Mouse (Mus musculus): ENCODE measurements around the gene Ifi47. TPM values are rescaled to one million over a fixed set of nuclear protein-coding genes. Genes with fewer than 3 reads are reported as not detected.

Gene Ifi47
- total RNA-seq, 1 experiment, result 0.22 TPM

DNA sequence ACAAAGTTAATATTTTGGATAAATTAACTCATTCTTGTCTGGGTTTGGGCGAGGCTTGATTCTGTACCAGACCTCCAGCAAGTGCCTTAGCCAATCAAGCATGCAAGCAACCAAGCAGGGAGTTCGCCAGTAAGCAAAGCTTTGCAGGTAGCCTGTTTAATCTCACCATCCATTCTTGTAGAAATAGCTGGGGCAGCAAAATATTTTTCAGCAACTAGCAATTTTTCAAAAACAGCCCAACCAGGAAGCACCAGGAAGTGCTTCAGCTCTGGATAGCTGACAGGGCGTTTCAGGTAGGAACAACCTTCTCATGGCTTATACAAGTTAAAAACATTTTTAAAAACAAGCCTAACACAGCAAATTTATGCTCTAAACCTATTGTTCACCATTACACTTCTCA, 5.5 kb downstream of the Ifi47 start:
- Histone ChIP-seq H3K4me1 (ENCODE audit: control insufficient read depth in 2 of 2, insufficient read depth in 2 of 2, low read length in 2 of 2, poor library complexity in 1 of 2) (no peaks in the 10 kb centered on the region), H3K36me3 (ENCODE audit: control insufficient read depth, insufficient read depth, low read length, poor library complexity, severe bottlenecking) (no peaks in the 10 kb centered on the region), H3K27ac (ENCODE audit: insufficient read depth, low read depth, low read length, poor library complexity, severe bottlenecking) (no peak overlapping the region), H3K9ac (ENCODE audit: insufficient read depth, low read depth, low read length, poor library complexity, severe bottlenecking) (no peak overlapping the region), H3K4me3 (ENCODE audit: insufficient read depth in 1 of 2, low read depth in 1 of 2, low read length in 2 of 2, poor library complexity in 1 of 2, severe bottlenecking in 1 of 2) (no peak overlapping the region), H3K9me3 (ENCODE audit: control insufficient read depth, insufficient read depth, low read depth, low read length) (no peaks in the 10 kb centered on the region)
- no peak for DNase-seq (ENCODE audit: low read depth, low spot score)
- in situ Hi-C loops (cut with MboI; ENCODE audit: low sequenced_read_pairs in 2 of 2, unreplicated experiment in 2 of 2), result no loop called here
- TF ChIP-seq CHD2 (IDR thresholded peaks at IDR 0.05; ENCODE audit: low read depth, low read length), result no peak
- no peak for TF ChIP-seq ZC3H11A (IDR thresholded peaks at IDR 0.05; ENCODE audit: borderline replicate concordance, low read depth, low read length)
- TF ChIP-seq HCFC1 (IDR thresholded peaks at IDR 0.05; ENCODE audit: borderline replicate concordance, insufficient read depth, low read length), result no peak
- no peak for TF ChIP-seq MAFK (IDR thresholded peaks at IDR 0.05; ENCODE audit: insufficient read depth, low read depth, low read length)
- TF ChIP-seq ZNF384 (IDR thresholded peaks at IDR 0.05; ENCODE audit: low read depth, low read length), result no peak

DNA sequence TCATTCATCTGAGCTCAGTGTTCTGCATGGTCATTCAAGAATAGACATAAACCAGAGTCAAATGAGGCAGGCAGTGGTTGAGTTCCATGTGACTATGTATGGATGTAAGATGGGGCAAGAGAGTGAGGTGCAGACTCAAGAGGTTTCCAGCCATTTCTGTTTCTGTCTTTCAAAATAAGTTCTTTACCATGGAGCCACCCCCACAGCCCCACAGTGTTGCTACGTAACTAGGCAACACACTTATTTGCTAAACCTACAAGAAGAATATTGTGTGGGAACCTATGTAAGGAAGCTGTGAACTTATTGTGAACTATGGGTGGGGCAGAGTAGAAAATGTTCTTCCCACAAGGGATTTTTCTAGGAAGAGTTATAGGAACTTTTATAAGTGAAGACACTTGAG, 6.8 kb downstream of the Ifi47 start:
- Histone ChIP-seq H3K4me1 (ENCODE audit: control insufficient read depth in 2 of 2, insufficient read depth in 2 of 2, low read length in 2 of 2, poor library complexity in 1 of 2) (peaks cover 0 to 3% of the 10 kb centered on the region in 2 experiments; a peak in 1 of 4 replicates), H3K9me3 (ENCODE audit: control insufficient read depth, insufficient read depth, low read depth, low read length) (no peaks in the 10 kb centered on the region), H3K36me3 (ENCODE audit: control insufficient read depth, insufficient read depth, low read length, poor library complexity, severe bottlenecking) (no peaks in the 10 kb centered on the region), H3K4me3 (ENCODE audit: insufficient read depth in 1 of 2, low read depth in 1 of 2, low read length in 2 of 2, poor library complexity in 1 of 2, severe bottlenecking in 1 of 2) (no peak overlapping the region), H3K27ac (ENCODE audit: insufficient read depth, low read depth, low read length, poor library complexity, severe bottlenecking) (no peak overlapping the region), H3K9ac (ENCODE audit: insufficient read depth, low read depth, low read length, poor library complexity, severe bottlenecking) (no peak overlapping the region)
- no peak for DNase-seq (ENCODE audit: low read depth, low spot score)
- in situ Hi-C loops (cut with MboI; ENCODE audit: low sequenced_read_pairs in 2 of 2, unreplicated experiment in 2 of 2), result no loop called here
- no peak for TF ChIP-seq CHD2 (IDR thresholded peaks at IDR 0.05; ENCODE audit: low read depth, low read length)
- no peak for TF ChIP-seq ZNF384 (IDR thresholded peaks at IDR 0.05; ENCODE audit: low read depth, low read length)
- no peak for TF ChIP-seq MAFK (IDR thresholded peaks at IDR 0.05; ENCODE audit: insufficient read depth, low read depth, low read length)
- no peak for TF ChIP-seq HCFC1 (IDR thresholded peaks at IDR 0.05; ENCODE audit: borderline replicate concordance, insufficient read depth, low read length)
- TF ChIP-seq ZC3H11A (IDR thresholded peaks at IDR 0.05; ENCODE audit: borderline replicate concordance, low read depth, low read length), result no peak

DNA sequence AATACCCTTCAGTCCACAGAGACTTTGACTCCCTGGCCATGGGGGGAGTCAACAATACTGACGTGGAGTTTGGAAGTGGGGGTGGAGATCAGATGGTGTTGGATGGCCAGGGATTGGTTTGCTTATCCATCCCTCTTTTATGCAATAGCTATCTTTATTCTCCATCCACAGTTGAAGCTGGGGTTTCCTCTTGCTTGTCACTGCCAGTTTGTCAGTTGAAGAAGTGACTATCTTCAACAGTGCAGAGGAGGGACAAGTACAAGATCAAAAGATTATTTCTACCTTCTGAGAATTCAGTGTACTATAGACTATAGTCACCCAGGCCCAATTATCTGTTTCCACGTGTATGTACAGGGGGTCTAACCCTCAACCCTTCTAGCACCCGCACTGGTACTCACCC, 7.4 kb downstream of the Ifi47 start:
- Histone ChIP-seq H3K4me3 (ENCODE audit: insufficient read depth in 1 of 2, low read depth in 1 of 2, low read length in 2 of 2, poor library complexity in 1 of 2, severe bottlenecking in 1 of 2) (no peak overlapping the region), H3K36me3 (ENCODE audit: control insufficient read depth, insufficient read depth, low read length, poor library complexity, severe bottlenecking) (no peaks in the 10 kb centered on the region), H3K27ac (ENCODE audit: insufficient read depth, low read depth, low read length, poor library complexity, severe bottlenecking) (no peak overlapping the region), H3K4me1 (ENCODE audit: control insufficient read depth in 2 of 2, insufficient read depth in 2 of 2, low read length in 2 of 2, poor library complexity in 1 of 2) (peaks cover 0 to 3% of the 10 kb centered on the region in 2 experiments; a peak in 1 of 4 replicates), H3K9me3 (ENCODE audit: control insufficient read depth, insufficient read depth, low read depth, low read length) (no peaks in the 10 kb centered on the region), H3K9ac (ENCODE audit: insufficient read depth, low read depth, low read length, poor library complexity, severe bottlenecking) (no peak overlapping the region)
- no peak for TF ChIP-seq ZNF384 (IDR thresholded peaks at IDR 0.05; ENCODE audit: low read depth, low read length)
- TF ChIP-seq MAFK (IDR thresholded peaks at IDR 0.05; ENCODE audit: insufficient read depth, low read depth, low read length), result no peak
- no peak for TF ChIP-seq HCFC1 (IDR thresholded peaks at IDR 0.05; ENCODE audit: borderline replicate concordance, insufficient read depth, low read length)
- no peak for TF ChIP-seq ZC3H11A (IDR thresholded peaks at IDR 0.05; ENCODE audit: borderline replicate concordance, low read depth, low read length)
- no peak for TF ChIP-seq CHD2 (IDR thresholded peaks at IDR 0.05; ENCODE audit: low read depth, low read length)
- DNase-seq (ENCODE audit: low read depth, low spot score), result no peak
- in situ Hi-C loops (cut with MboI; ENCODE audit: low sequenced_read_pairs in 2 of 2, unreplicated experiment in 2 of 2), result no loop called here

DNA sequence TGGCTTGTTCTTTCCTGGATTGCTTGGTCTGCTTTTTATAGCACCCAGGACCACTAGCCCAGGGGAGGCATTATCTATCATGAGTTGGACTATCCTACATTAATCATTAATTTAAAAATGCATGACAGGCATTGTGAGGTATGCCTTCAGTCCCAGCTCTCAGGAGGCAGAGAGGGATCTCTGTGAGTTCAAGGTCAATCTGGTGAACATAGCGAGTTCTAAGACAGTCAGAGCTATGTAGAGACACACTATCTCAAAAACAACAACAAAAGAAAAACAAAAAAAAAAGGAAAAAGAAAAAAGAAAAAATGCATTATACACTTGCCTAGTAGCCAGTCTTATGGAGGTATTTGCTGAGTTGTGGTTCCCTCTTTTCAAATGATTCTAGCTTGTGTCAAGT, 8.0 kb downstream of the Ifi47 start:
- Histone ChIP-seq H3K27ac (ENCODE audit: insufficient read depth, low read depth, low read length, poor library complexity, severe bottlenecking) (no peak overlapping the region), H3K9ac (ENCODE audit: insufficient read depth, low read depth, low read length, poor library complexity, severe bottlenecking) (no peak overlapping the region)

DNA sequence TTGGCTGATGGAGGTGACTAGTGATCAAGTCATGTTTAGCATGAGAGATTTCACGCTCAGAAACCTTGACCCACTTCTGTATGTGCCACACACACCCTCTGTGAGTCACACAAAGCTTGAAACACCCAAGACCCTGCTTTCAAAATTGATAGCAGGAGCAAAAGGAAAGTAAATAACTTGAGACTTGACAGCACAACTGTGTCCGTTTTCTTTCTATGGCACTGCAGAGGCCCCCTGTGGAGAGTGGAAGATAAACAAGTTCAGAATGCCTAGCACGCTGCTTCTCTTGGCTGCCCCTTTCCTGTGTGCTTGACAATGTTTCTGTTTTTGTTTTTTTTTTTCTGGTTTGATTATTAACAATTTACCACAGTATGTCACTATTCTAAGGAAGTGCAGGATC, 8.5 kb downstream of the Ifi47 start:
- no peak overlapping the region for H3K4me3 ChIP-seq (ENCODE audit: insufficient read depth in 1 of 2, low read depth in 1 of 2, low read length in 2 of 2, poor library complexity in 1 of 2, severe bottlenecking in 1 of 2)
- in situ Hi-C loops (cut with MboI; ENCODE audit: low sequenced_read_pairs in 2 of 2, unreplicated experiment in 2 of 2), result no loop called here
- no peak for TF ChIP-seq CHD2 (IDR thresholded peaks at IDR 0.05; ENCODE audit: low read depth, low read length)
- no peak for TF ChIP-seq ZNF384 (IDR thresholded peaks at IDR 0.05; ENCODE audit: low read depth, low read length)
- TF ChIP-seq ZC3H11A (IDR thresholded peaks at IDR 0.05; ENCODE audit: borderline replicate concordance, low read depth, low read length), result no peak
- TF ChIP-seq HCFC1 (IDR thresholded peaks at IDR 0.05; ENCODE audit: borderline replicate concordance, insufficient read depth, low read length), result no peak
- TF ChIP-seq MAFK (IDR thresholded peaks at IDR 0.05; ENCODE audit: insufficient read depth, low read depth, low read length), result no peak

More for the DNA sequence above, 8.0 kb downstream of the Ifi47 start:
- Histone ChIP-seq H3K9me3 (ENCODE audit: control insufficient read depth, insufficient read depth, low read depth, low read length) (no peaks in the 10 kb centered on the region), H3K4me1 (ENCODE audit: control insufficient read depth in 2 of 2, insufficient read depth in 2 of 2, low read length in 2 of 2, poor library complexity in 1 of 2) (peaks cover 0 to 3% of the 10 kb centered on the region in 2 experiments; a peak in 1 of 4 replicates), H3K4me3 (ENCODE audit: insufficient read depth in 1 of 2, low read depth in 1 of 2, low read length in 2 of 2, poor library complexity in 1 of 2, severe bottlenecking in 1 of 2) (no peak overlapping the region), H3K36me3 (ENCODE audit: control insufficient read depth, insufficient read depth, low read length, poor library complexity, severe bottlenecking) (no peaks in the 10 kb centered on the region)
- TF ChIP-seq HCFC1 (IDR thresholded peaks at IDR 0.05; ENCODE audit: borderline replicate concordance, insufficient read depth, low read length) (no peak), ZC3H11A (IDR thresholded peaks at IDR 0.05; ENCODE audit: borderline replicate concordance, low read depth, low read length) (no peak), ZNF384 (IDR thresholded peaks at IDR 0.05; ENCODE audit: low read depth, low read length) (no peak), CHD2 (IDR thresholded peaks at IDR 0.05; ENCODE audit: low read depth, low read length) (no peak), MAFK (IDR thresholded peaks at IDR 0.05; ENCODE audit: insufficient read depth, low read depth, low read length) (no peak)
- in situ Hi-C loops (cut with MboI; ENCODE audit: low sequenced_read_pairs in 2 of 2, unreplicated experiment in 2 of 2), result no loop called here
- DNase-seq (ENCODE audit: low read depth, low spot score), result no peak

More for the DNA sequence above, 8.5 kb downstream of the Ifi47 start:
- no peak overlapping the region for H3K27ac ChIP-seq (ENCODE audit: insufficient read depth, low read depth, low read length, poor library complexity, severe bottlenecking)
- DNase-seq (ENCODE audit: low read depth, low spot score), result no peak
- H3K9ac ChIP-seq (ENCODE audit: insufficient read depth, low read depth, low read length, poor library complexity, severe bottlenecking), result no peak overlapping the region
- H3K4me1 ChIP-seq (ENCODE audit: control insufficient read depth in 2 of 2, insufficient read depth in 2 of 2, low read length in 2 of 2, poor library complexity in 1 of 2), result peaks cover 0 to 3% of the 10 kb centered on the region in 2 experiments; a peak in 1 of 4 replicates
- no peaks in the 10 kb centered on the region for H3K9me3 ChIP-seq (ENCODE audit: control insufficient read depth, insufficient read depth, low read depth, low read length)
- H3K36me3 ChIP-seq (ENCODE audit: control insufficient read depth, insufficient read depth, low read length, poor library complexity, severe bottlenecking), result no peaks in the 10 kb centered on the region
